Mouse (Mus musculus) liver, adult (tissue): ENCODE data around the gene Olfr885.

ENCODE experiments used
- GATA4 ChIP-seq: IDR thresholded peaks from 2 replicates; pipeline ENCODE4 v1.6.1; 2014; ENCODE audit warnings: mild to moderate bottlenecking, low read length; ENCODE audit not compliant: insufficient replicate concordance

Olfr885 gene

DNA sequence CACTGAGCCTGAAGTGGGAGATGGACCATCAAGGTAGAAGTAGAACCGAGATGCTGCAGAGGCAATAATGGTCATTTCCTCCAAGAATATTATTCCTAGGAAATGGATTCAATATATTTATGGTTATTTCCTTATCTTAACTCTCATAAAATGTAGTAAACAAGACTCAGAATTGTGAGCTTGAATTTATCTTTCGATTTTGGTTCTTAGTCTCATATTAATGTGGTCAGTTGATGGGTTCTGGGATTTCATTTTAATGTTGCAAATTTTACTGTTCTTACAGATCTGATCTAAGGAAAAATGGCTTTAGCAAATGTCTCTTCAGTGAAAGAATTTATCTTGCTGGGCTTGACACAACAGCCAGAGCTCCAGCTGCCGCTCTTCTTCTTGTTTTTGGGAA is at the start of gene Olfr885:
Gene Olfr885, plus strand, starts transcription at position 301 of the 400 bp plus-strand sequence.
- TF ChIP-seq GATA4: no peak

DNA sequence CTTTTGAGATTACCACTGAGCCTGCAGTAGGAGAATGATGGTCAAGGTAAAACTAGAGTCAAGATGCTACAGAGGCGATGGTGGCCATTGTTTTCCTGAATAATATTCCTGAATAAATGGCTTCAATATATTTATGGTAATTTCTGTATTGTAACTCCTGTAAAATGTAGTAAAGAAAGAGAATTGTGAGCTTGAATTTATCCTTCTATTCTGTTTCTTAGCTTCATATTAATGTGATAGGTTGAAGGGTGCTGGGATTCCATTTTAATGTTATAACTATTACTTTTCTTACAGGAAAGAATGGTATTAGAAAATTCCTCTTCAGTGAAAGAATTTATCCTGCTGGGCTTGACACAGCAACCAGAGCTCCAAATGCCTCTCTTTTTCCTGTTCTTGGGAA is 35.6 kb upstream of the Olfr885 start, which contains the start of gene Olfr883:
Gene Olfr883, plus strand, starts transcription at position 301 of the 400 bp plus-strand sequence.
- no peak for TF ChIP-seq GATA4

DNA sequence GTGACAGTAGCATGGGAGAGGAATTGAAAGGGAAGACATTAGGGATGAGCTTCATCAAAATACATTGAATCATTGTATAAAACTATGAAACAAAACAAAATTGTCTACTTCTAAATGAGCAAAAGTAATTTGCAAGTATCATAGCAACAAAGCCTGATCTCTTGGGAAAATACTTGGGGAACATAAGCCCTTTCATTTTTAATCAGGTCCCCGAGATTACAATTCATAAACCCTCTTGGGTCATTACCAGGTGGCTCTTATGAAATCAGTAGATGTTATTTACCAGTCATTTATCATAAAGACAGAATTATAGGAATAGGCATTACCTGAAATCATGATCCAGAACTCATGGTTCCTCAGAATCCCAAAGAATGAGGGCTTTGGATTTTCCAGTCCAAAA is 14.9 kb upstream of the Olfr885 start, which contains the start of gene Olfr884:
Gene Olfr884, plus strand, starts transcription at position 301 of the 400 bp plus-strand sequence.
- TF ChIP-seq GATA4: no peak

DNA sequence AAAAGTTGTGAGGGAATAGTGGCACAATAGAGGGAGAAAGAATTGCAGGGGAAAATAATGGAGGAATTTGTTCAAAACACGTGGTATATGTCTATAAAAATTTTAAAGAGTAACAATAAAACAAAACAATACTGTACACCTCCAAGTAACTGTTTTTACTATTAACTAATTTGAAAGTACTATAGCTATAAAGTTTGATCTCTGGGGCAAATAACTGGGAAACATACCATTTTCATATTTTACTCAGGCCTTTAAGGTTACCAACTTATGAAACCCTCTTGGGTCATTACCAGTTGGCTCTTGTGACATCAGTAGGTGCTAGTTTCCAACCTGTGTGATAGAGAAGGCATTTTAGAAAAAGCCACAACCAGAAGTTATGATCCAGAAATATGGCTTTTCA is 22.6 kb downstream of the Olfr885 start, which contains the start of gene Olfr887:
Gene Olfr887, plus strand, starts transcription at position 301 of the 400 bp plus-strand sequence.
- no peak for TF ChIP-seq GATA4

DNA sequence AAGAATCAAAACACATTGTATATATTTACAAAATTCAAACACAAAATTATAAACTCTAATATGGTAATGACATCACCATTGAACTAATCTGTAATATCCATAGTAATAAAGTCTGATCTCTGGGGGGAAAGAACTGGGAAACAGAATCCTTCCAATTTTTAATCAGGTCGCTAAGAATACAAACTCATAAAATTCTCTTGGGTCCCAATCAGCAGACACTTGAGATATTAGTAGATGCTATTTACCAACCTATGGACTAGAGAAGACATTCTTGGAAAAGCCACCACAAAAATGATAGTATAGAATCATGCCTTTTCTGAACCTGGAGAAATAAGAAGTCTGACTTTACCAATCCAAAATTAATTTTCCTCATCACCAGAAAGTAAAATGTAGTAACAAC is 46.7 kb downstream of the Olfr885 start, which contains the start of gene Olfr888:
Gene Olfr888, plus strand, starts transcription at position 301 of the 400 bp plus-strand sequence.
- TF ChIP-seq GATA4: no peak
